Mouse (Mus musculus) lung, adult 18-20 months (tissue): Measurements from ENCODE around the gene Zfp598.
"Not testable (repeated sequence)": the region's sequence is repeated elsewhere in the genome, so short reads cannot be mapped to it uniquely, and the experiment has no call there.

Experiments used
- DNase-seq, 2 experiments: peaks; one replicate each; pipeline ENCODE4 v3.0.0; 2022; ENCODE audit warnings: mixed read lengths in 2 of 2

Zfp598 gene

GRCm38 (mm10) chr17:24689251-24690081 is 20.0 kb downstream of the Zfp598 start, which contains the start of gene Syngr3:
Gene Syngr3 (minus strand): TSS chr17:24689955.
- no peak for DNase-seq

- DNase-seq: no peak
Observed at GRCm38 (mm10) chr17:24692385-24692784, 22.9 kb downstream of the Zfp598 start.

- no peak for DNase-seq
Observed at GRCm38 (mm10) chr17:24695326-24696010, 26.0 kb downstream of the Zfp598 start.

GRCm38 (mm10) chr17:24696011-24696697 is 26.7 kb downstream of the Zfp598 start, which contains the start of the genes Gfer and Noxo1:
Gene Gfer (minus strand): TSS chr17:24696156.
Gene Noxo1 (plus strand): TSS chr17:24696234.
- peak; percentile 87 to 91 for DNase-seq

- DNase-seq: peak in 1 of 2 experiments; percentile 8
Observed at GRCm38 (mm10) chr17:24697985-24698384, 28.5 kb downstream of the Zfp598 start.

GRCm38 (mm10) chr17:24698715-24699114 is 29.2 kb downstream of the Zfp598 start:
- DNase-seq: no peak

GRCm38 (mm10) chr17:24699473-24699872 is 30.0 kb downstream of the Zfp598 start:
- peak in 1 of 2 experiments; percentile 2 for DNase-seq

- DNase-seq: no peak
Observed at GRCm38 (mm10) chr17:24701251-24701650, 31.8 kb downstream of the Zfp598 start.

GRCm38 (mm10) chr17:24705821-24706220 is 36.3 kb downstream of the Zfp598 start:
- DNase-seq: no peak

GRCm38 (mm10) chr17:24706982-24707800 is 37.7 kb downstream of the Zfp598 start, which contains the start of gene Tbl3:
Gene Tbl3 (minus strand): TSS chr17:24707660.
- DNase-seq: peak; percentile 91 to 93

- DNase-seq: no peak
Observed at GRCm38 (mm10) chr17:24707801-24708425, 38.4 kb downstream of the Zfp598 start.

- DNase-seq: no peak
Observed at GRCm38 (mm10) chr17:24708646-24709045, 39.2 kb downstream of the Zfp598 start.

GRCm38 (mm10) chr17:24715556-24715955 is 46.1 kb downstream of the Zfp598 start:
- no peak for DNase-seq

GRCm38 (mm10) chr17:24716166-24716682 is 46.7 kb downstream of the Zfp598 start:
- DNase-seq: no peak

- DNase-seq: no peak
Observed at GRCm38 (mm10) chr17:24717943-24718342, 48.5 kb downstream of the Zfp598 start, which contains the start of the genes Rnf151 and Rps2. Gene Rnf151 (minus strand): TSS chr17:24718063. Gene Rps2 (plus strand): TSS chr17:24718116.

GRCm38 (mm10) chr17:24718938-24719337 is 49.5 kb downstream of the Zfp598 start:
- not testable (repeated sequence) for DNase-seq

- DNase-seq: peak; percentile 99
Observed at GRCm38 (mm10) chr17:24719494-24720222, 50.2 kb downstream of the Zfp598 start.

- DNase-seq: not testable (repeated sequence)
Observed at GRCm38 (mm10) chr17:24720616-24721015, 51.1 kb downstream of the Zfp598 start.

- not testable (repeated sequence) for DNase-seq
Observed at GRCm38 (mm10) chr17:24721383-24721955, 52.0 kb downstream of the Zfp598 start.
